Mouse (Mus musculus) kidney, adult 2 months (tissue): ENCODE measurements at regions not wholly inside any gene's neighbourhood (a gene's known extent, or its start where the extent isn't known, plus 50 kb on each side); places are given as distances from the start of the nearest gene placed in this dataset.

ENCODE experiments used
- DNase-seq: peaks from one replicate; pipeline ENCODE4 v3.0.0; 2021
- H3K27ac ChIP-seq: fragments of 200-500 bp; 2 replicates; pipeline ENCODE4 v1.5.1; 2012; ENCODE audit warnings: low read depth, low read length, control low read depth, inconsistent platforms; ENCODE audit not compliant: insufficient read depth
- H3K27me3 ChIP-seq: fragments of 200-500 bp; replicated peaks from 2 replicates; pipeline ENCODE4 v1.6.1; 2012; ENCODE audit warnings: mild to moderate bottlenecking, moderate library complexity, low read length, inconsistent platforms; ENCODE audit not compliant: control insufficient read depth, insufficient read depth
- H3K36me3 ChIP-seq: fragments of 200-500 bp; 2 replicates; pipeline ENCODE4 v1.6.1; 2012; ENCODE audit warnings: mild to moderate bottlenecking, moderate library complexity, low read length, inconsistent platforms; ENCODE audit not compliant: control insufficient read depth, insufficient read depth
- H3K4me1 ChIP-seq: fragments of 200-500 bp; 2 replicates; pipeline ENCODE4 v1.6.1; 2011; ENCODE audit warnings: low read length; ENCODE audit not compliant: control insufficient read depth, insufficient read depth
- H3K4me3 ChIP-seq: fragments of 200-500 bp; 2 replicates; pipeline ENCODE4 v1.5.1; 2011; ENCODE audit warnings: mild to moderate bottlenecking, low read depth, low read length, control low read depth; ENCODE audit not compliant: insufficient read depth
- CTCF ChIP-seq: fragments of 200-500 bp; conservative IDR thresholded peaks from 2 replicates; pipeline ENCODE4 v1.5.1; 2011; ENCODE audit warnings: low read depth, mild to moderate bottlenecking, control low read depth, low read length, moderate library complexity, mixed read lengths; ENCODE audit not compliant: insufficient read depth, insufficient read length
- POLR2A ChIP-seq: fragments of 200-500 bp; IDR thresholded peaks from one replicate; pipeline ENCODE4 v1.6.1; 2011; ENCODE audit warnings: low read depth, low read length, control low read depth
- WGBS: fragments of 180-500 bp; shearing (Covaris S2); methylation state at CpG from one replicate; pipeline ENCODE4 v1.1.7; 2018; 5-methylcytosine and 5-hydroxymethylcytosine counted together

GRCm38 (mm10) chr11:79766036-79766435 is 175.0 kb downstream of the Rab11fip4 start:
- Histone ChIP-seq H3K36me3 (no peaks in the 10 kb centered on the region), H3K4me1 (peaks cover 2% of the 10 kb centered on the region; the same call in 1 of the 2 replicates), H3K27me3 (no peaks in the 10 kb centered on the region), H3K4me3 (no peak overlapping the region), H3K27ac (no peak overlapping the region)
- TF ChIP-seq CTCF (no peak), POLR2A (no peak)
- DNase-seq = no peak
- WGBS = 100% methylated on average over 2 of the region's 2 CpGs

GRCm38 (mm10) chr11:79765396-79765795 is 174.4 kb downstream of the Rab11fip4 start:
- whole genome bisulfite sequencing = 78% methylated on average over 2 of the region's 2 CpGs
- no peaks in the 10 kb centered on the region for H3K36me3 ChIP-seq
- TF ChIP-seq CTCF (no peak), POLR2A (no peak)
- DNase-seq = no peak
- no peak overlapping the region for H3K4me3 ChIP-seq
- H3K27me3 ChIP-seq = no peaks in the 10 kb centered on the region
- H3K27ac ChIP-seq = no peak overlapping the region
- H3K4me1 ChIP-seq = no peaks in the 10 kb centered on the region

- Histone ChIP-seq H3K27ac (no peak overlapping the region), H3K36me3 (no peaks in the 10 kb centered on the region), H3K4me3 (no peak overlapping the region), H3K27me3 (no peaks in the 10 kb centered on the region), H3K4me1 (no peaks in the 10 kb centered on the region)
- no peak for DNase-seq
- TF ChIP-seq POLR2A = no peak
- WGBS = 90% methylated on average over 6 of the region's 6 CpGs
Measured at GRCm38 (mm10) chr11:79764026-79764425, 173.0 kb downstream of the Rab11fip4 start.

GRCm38 (mm10) chr11:79762654-79763053 is 171.6 kb downstream of the Rab11fip4 start:
- Histone ChIP-seq H3K36me3 (no peaks in the 10 kb centered on the region), H3K27ac (no peak overlapping the region), H3K4me1 (peaks cover 5% of the 10 kb centered on the region; the same call in 1 of the 2 replicates), H3K4me3 (no peak overlapping the region), H3K27me3 (no peaks in the 10 kb centered on the region)
- WGBS = 100% methylated on average over 2 of the region's 2 CpGs
- TF ChIP-seq POLR2A (no peak), CTCF (no peak)
- DNase-seq = no peak

GRCm38 (mm10) chr11:79762027-79762426 is 171.0 kb downstream of the Rab11fip4 start:
- H3K4me1 ChIP-seq = peaks cover 5% of the 10 kb centered on the region; the same call in 1 of the 2 replicates
- no peak overlapping the region for H3K27ac ChIP-seq
- 79% methylated on average over 2 of the region's 2 CpGs for WGBS
- no peak for TF ChIP-seq POLR2A
- H3K4me3 ChIP-seq = no peak overlapping the region
- no peaks in the 10 kb centered on the region for H3K27me3 ChIP-seq
- no peaks in the 10 kb centered on the region for H3K36me3 ChIP-seq
- DNase-seq = no peak

GRCm38 (mm10) chr11:79760533-79760932 is 169.5 kb downstream of the Rab11fip4 start:
- Histone ChIP-seq H3K4me1 (peaks cover 11% of the 10 kb centered on the region), H3K36me3 (no peaks in the 10 kb centered on the region), H3K27ac (no peak overlapping the region), H3K4me3 (no peak overlapping the region), H3K27me3 (no peaks in the 10 kb centered on the region)
- DNase-seq = no peak
- TF ChIP-seq CTCF (no peak), POLR2A (no peak)
- WGBS = 89% methylated on average over 4 of the region's 4 CpGs

- Histone ChIP-seq H3K36me3 (no peaks in the 10 kb centered on the region), H3K4me3 (no peak overlapping the region), H3K4me1 (peaks cover 11% of the 10 kb centered on the region), H3K27ac (peak overlapping the region; percentile 61; the same call in 1 of the 2 replicates), H3K27me3 (no peaks in the 10 kb centered on the region)
- 91% methylated on average over 3 of the region's 3 CpGs for WGBS
- TF ChIP-seq POLR2A (no peak), CTCF (no peak)
- DNase-seq = no peak
Measured at GRCm38 (mm10) chr11:79758281-79758680, 167.3 kb downstream of the Rab11fip4 start.

GRCm38 (mm10) chr11:79757513-79758071 is 166.6 kb downstream of the Rab11fip4 start:
- H3K27me3 ChIP-seq = no peaks in the 10 kb centered on the region
- H3K4me3 ChIP-seq = no peak overlapping the region
- no peaks in the 10 kb centered on the region for H3K36me3 ChIP-seq
- H3K27ac ChIP-seq = peak overlapping the region; percentile 61
- peak; percentile 92 for DNase-seq
- peaks cover 11% of the 10 kb centered on the region for H3K4me1 ChIP-seq
- 61% methylated on average over 5 of the region's 5 CpGs for WGBS
- no peak for TF ChIP-seq CTCF
- no peak for TF ChIP-seq POLR2A
